Mouse (Mus musculus) left cerebral cortex, adult 11 months (tissue): ENCODE data around the gene Arrdc5.

Experiments used
- DNase-seq: peaks from one replicate; pipeline ENCODE4 v3.0.0; 2022; ENCODE audit warnings: low spot score

The Arrdc5 gene

DNA sequence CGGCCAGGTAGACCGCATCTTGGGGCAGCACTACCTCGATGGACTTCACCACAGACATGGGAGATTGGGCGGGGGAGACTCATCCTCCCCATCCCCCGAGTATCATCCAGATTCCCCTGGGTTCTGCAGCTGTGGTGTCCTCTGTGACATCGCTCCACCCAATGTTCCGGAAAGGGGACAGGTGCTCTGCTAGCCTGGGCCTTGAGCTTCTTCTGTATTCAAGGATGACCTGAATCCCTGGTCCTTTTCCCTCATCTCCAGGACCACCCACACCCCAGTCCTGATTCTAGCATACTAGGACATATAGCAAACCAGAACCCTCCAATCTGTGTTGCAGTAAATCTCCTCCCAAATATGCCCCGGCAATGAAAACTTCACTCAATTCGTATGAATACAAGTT lies at the start of gene Arrdc5:
Arrdc5 (minus strand) TSS at position 101 of the 400 bp plus-strand sequence.
- DNase-seq = no peak

DNA sequence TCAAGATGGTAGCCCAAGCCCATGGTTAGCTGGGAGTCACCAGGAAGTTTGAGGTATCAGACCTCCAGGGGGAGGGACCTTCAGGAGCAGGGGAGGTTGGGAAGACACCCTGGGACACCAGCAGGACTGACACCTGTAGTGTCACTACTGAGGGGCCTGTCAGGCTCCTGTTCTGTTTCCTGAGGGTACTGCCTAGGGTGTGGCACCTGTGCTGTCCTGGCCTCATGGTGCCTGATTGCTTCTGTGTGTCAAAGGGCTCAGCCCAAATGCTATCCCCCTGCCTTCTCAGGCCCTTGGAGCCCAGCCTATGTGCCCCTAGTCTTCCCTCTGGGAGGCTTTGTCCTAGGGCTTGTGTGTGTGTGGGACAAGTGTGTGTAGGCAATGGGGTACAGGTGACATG lies 48.5 kb upstream of the Arrdc5 start:
- DNase-seq = no peak

DNA sequence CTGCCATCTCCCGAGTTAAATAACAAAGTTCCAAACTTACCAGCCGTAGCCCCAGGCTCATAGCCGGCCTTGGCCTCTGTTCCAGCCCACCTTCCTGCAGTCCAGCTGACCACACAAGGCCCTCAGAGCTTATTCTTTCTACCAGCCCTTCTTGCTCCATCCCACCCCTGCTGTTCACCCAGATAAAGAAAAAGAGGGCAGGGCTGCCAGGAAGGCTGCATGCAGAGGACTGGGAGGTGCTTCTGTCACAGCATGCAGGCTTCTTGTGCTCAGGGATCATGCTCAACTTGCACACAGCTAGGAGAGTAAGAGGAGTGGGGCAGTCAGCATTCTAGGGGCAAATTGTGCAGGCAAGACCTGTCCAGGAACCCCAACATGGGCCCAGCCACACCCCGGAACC lies 48.0 kb upstream of the Arrdc5 start:
- DNase-seq = no peak

DNA sequence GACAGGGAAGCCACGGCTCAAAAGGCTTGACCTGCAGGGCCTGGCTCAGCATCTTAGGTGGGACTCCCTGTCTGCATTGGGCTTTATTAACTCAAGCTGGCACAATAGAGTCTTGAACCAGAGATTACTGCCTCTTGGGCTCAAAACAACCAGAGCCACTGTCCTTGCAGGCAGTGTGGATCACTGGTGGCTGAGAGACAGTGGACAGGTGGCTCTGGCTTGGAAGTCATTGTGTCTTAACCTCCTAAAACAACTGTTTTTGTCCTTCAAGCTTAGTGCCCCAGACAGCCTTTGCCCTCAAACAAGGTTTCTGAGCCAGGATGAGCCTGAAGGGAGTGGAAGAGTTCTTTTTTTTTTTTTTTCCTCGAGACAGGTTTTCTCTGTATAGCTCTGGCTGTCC lies 45.3 kb upstream of the Arrdc5 start:
- no peak for DNase-seq

DNA sequence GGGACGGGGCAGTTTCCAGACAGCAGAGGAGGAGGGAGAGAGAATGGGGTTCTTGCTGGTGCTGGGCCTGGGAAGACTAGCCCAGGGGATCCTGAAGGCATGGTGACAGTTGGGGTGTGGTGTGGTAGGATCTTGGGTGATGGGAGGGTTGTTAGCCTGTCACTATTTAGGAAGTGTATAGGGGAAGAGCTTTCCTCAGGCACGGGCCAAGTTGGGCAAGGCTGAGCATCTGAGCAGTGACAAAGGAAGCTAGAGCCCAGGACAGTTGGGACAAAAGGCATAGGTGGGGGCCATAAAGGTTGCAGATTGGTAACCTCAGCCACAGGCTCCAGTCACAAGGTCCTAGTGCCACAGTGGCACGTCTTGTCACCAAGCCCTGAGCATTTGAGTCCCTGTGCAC lies 43.4 kb upstream of the Arrdc5 start:
- DNase-seq = no peak

DNA sequence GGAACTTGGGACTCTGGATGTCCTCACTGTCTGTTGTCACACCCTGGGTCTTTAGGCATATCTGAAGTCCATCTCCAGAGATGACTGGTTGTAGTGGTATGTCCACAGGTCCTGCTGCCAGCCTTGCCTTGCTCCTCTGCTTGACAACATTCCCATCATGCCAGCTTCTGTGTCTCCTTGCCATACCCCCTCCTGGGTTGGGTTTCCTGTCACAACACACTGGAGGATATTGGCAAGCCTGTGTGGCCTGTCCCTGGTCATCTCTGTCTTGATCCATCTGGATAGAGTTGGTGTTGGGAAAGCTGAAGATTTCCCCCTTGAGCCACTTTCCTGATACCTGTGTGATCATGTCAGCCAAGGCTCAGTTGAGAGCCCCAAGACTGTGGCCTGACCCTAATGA lies 40.6 kb upstream of the Arrdc5 start:
- no peak for DNase-seq

DNA sequence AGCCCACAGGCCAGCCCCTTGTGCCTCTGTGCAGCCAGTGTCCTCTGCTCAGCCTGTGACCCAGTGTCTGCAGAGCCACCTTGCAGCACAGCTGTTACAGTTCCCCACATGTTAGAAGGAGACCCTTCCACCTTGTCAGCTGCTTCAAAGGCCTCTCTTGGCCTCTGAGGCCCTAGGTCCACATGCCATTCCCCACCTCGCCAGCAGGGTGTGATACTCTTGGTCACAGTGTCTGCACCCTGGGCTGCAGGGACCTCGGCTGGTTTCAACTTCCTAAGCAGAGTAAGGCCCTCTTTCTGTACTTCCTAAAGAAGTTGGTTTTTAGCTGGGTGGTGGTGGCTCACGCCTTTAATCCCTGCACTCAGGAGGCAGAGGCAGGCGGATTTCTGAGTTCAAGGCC lies 38.8 kb upstream of the Arrdc5 start:
- no peak for DNase-seq

DNA sequence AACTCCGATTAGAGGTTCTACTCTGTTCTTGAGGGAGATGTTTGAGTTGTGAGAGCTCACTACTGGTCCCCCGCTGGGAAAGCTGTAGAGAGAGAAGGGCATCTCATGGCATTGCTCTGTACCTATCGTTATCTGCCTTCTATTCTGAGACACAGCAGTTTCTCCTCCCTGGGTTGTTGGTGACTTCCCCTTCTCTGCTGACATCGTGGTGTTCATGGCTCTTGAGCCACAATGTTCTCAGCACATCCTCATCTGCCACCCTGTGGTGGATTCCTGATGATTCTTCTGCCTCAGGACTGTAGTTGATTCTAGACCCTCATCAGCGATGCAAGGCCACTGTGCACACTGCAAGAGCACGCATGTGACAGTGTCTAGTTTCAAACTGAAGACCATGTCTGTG lies 37.7 kb upstream of the Arrdc5 start:
- DNase-seq = no peak

DNA sequence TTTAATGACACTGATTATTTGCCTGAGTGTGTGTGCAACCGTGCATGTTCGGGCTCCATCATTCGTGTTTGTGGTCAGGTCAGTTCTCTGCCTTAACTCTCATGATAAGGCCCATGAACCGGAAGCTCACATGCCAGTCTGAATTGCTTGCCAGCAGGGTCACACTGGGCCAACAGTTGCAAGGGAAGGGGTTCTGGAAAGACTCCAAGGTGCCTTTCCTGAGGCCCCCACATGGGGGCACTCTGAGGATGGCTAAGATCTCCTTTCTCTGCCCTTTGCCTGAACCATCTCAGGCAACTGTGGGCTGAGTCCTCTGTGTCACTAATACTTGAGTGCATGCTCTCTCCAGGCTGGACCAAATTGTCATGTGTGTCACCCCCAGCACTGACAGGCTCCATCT lies 37.1 kb upstream of the Arrdc5 start:
- DNase-seq = no peak

DNA sequence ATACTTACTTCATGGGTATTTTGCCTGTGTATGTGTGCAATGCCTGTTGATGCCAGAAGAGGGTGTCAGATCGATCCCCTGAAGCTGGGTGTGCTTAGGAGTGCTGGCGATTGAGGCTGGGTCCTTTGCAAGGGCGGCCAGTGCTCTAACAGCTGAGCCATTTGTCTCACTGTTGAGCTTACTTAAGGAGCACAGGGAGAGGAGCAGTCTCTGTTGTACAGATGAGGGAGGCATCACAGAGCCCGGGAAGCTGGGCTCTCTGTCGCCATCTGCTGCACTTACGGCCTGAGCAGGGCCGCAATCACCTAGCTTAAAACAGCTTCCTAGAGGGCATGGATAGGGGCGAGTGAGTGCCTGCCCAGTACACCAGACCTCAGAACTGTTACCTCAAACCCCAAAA lies 32.9 kb upstream of the Arrdc5 start:
- DNase-seq = no peak

DNA sequence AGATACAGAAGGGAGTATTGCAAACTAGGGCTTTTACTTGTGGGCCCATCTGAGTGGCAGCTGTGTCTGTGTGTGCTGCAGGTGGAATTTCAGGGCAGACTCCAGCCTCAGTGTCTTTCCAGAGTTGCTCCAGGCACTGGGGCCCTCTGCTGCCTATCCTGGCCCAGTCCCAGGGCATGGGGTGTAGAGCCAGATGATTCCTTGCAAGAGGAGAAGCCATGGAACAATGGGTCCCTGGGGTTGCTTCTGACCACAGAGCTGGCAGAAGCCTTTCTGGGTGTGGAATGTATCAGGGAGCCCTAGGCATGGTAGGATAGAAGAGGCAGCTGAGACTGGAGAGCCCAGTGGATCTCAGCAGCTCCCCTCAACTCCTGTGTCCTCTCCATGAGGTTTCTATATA lies 31.2 kb upstream of the Arrdc5 start:
- no peak for DNase-seq

DNA sequence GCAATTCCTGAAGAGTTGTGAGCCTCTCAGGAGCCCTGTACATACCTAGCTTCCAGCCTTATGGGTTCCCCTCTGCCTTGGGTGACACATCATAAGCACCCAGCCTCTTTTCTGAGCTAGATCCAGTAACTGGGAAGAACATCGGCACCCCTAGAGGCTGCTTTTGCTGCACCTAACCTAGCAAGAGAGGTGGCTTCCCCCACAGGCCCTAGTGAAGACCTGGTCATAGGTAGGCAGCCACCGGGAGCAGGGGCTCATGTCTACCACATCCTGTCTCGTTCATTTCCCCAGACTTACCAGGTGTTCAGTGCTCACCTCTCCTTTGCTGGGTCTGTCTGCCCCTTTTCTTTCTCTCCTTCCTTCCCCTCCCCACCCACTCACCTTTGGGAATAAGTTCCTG lies 30.3 kb upstream of the Arrdc5 start:
- no peak for DNase-seq

DNA sequence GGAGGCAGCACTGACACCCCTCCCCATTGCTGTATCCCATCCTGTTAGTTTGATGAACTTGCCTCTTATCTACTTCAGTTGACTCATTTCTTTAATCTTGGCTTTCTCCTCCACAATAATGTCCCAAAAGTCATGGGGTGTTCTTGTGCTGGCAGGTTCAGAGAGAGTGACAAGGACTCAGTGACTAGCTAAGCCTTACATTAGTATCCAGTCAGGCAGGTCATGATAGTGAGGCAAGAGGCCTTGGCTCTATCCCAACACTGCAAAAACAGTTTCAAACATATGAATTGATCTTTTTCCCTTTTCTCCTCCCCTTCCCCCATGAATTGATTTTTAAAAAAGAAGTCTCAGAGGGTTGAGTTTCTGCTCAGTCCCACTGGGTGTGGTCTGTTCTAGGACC lies 29.2 kb upstream of the Arrdc5 start:
- no peak for DNase-seq

DNA sequence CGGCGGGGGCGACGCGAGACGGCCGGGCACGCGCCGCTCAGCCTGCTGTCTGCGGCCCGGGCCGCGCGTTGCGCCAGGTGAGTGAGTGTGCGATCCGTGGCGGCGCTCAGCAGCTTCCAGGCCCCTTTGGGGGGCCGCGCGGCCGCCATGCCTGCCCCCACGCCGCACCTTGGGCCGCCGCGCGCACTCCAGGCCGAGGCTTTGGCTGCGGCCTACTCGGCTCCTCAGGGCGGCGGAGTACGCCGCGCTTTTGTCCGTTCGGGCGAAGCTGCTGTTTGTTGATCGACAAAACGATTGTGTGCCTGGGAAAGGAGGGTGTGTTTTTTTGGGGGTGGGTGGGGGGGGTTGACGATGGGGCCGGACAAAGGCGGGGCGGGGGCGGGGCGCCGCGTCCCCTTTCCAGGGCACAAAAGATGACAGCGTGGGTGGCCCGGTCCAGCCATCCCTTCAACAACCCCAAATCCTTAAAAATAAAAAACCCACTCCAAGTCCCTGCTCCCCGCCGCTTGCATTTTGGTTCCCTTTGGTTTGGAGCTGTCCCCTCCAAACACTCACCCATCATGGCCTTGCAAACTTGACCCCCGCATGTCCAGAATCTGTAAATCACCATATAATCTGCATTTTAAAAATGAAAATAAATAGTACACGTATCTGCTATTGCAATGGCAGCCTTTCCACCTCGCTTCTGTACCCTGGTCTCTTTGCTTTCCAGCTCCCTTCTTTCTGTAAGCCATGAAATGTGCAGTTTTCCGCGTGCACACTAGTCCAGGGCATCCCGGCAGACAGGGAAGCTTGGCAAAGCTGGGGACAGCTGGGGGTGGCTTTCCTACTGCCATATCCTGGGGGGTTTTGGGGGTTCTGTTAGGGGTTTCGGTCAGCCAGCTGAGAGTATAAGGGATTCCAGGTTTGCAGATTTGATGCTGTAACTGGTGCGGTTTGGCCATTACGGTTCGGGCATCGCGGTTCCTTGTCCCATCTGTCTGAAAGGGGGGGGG lies 26.4 kb upstream of the Arrdc5 start:
- no peak for DNase-seq

DNA sequence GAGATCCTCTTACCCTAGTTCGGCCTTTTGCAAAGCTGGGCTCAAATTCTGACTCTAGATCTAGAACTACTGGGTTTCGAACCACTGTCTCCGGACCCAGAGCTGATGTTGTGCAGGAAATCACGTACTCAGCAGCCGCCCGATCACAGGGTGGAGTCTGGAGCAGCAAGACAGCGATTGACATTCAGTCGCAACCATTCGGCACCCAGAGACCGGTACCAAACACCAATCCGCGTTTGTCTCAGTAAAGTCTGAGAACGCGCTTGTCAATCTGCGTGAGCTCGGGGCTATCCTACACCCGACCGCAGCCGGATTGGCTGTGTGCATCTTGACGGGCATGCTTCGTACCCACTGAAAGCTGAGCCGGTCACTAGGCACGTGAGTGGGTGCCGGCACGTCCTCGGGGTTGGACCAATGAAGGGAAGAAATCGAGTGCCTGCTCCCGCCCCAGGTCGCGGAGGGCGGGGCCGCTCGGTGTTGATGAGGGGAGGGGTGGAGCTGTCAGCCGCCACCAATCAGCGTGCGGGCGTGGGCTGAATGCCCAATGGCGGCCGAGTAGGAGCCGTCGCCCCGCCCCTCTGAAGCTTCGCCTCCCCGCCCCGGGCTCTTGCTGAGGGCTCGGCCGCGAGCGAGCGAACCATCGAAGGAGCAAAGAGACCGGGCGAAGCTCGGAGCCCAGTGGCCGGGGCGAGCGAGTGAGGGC lies 25.5 kb upstream of the Arrdc5 start, which contains the start of gene Kdm4b:
Kdm4b (plus strand) TSS at position 613 of the 703 bp plus-strand sequence.
- peak; percentile 99 for DNase-seq

DNA sequence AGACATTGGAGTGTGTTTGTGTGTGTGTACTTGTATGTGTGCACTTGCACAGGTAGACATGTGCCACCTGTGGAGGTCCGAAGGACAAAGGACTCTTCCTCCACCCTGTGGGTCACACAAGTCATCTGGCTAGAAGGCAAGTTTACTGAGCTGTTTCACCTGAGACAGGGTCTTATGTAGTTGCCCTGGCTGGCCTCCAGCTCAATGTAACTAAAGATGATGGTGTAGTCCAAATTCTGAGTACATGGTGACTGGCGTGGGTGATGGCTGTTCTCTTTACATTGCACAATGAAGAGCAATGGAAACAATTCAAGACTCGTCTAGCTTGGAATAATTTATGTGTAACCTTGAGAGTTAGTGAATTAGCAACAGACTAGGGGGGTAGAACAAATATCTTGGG lies 24.3 kb upstream of the Arrdc5 start:
- no peak for DNase-seq

DNA sequence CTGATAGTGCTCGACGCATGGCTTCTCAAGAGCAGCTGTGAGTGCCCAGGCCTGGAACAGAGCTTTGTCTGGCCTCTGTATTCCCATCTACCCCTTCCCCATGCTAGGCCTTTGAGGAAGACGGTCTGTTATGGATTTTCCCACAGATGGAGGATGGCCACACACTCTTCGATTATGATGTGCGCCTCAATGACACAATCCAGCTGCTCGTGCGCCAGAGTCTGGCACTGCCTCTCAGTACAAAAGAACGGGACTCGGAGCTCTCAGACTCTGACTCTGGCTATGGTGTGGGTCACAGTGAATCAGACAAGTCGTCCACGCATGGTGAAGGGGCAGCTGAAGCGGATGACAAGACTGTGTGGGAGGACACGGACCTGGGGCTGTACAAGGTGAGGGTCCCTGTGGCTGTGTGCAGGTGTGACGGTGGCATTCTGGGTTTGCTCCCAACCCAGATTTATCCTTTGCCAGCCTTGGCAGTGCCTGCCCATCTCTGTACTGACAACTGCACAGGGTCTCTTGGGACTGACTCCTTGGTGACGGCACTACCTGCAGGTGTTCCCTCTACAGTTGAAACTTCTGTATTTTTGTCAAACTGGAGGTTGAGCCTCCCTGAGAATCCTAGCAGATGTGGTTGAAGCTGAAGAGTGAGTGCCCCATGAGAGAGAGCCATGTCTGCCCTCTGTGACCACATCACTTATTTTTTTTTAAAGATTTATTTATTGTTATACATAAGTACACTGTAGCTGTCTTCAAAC lies 9.3 kb upstream of the Arrdc5 start:
- no peak for DNase-seq

DNA sequence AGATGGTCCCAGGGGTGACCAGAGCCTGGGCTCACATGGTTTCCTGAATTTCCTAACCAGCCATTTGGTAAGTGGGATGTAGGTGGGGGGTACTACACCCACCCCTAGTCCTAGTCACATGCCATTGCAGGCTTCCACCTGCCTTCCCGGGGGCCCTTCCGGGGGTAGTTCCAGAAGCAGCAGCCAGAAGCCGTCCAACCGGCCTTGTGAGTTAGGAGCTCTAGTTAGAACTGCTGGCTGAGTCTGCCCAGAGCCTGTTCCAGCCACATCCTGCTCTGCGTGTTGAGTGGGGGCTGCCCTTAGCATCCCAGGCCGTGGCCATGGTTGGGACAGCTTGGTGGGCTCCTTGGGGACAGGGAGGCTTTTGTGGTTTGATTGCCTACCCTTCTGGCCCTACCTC lies 8.0 kb upstream of the Arrdc5 start:
- DNase-seq = no peak

DNA sequence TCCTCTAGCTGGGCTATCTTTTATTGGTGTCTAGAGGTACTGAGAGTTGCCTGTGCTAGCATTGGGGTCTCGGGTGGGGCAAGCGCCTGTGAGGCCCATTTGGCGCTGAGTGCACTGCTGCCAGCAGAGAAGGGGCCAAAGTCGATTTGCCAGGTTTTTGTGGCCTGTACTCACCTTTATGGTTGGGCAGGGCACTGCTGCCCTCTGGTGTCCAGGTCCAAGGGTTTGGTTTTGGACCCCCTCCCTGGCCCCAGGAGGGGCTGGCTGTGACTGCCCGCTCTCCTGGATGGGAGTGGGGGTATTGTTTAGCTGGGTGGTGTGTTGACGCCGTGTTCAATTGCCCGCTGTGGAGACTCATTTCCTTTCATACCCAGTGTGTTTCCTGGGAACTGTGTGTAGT lies 5.7 kb upstream of the Arrdc5 start:
- no peak for DNase-seq

DNA sequence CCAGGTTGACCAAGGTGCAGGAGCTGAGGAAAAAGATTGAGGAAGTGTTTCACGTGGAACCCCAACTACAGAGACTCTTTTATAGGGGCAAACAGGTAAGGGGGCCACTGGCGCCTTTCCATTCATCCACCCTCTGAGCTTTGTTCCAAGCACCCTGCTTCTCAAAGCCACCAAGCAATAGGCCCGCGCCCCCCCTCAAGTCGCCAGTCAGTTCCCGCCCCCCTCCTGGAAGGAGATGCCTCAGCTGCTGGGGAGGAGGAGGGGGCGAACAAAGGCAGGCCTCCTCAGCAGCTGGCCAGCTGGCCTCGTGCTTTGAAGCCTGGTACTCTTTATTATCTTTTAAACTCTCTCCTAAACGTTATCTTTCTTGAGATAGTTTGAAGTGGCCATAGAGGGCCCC lies 5.1 kb upstream of the Arrdc5 start:
- DNase-seq = no peak

DNA sequence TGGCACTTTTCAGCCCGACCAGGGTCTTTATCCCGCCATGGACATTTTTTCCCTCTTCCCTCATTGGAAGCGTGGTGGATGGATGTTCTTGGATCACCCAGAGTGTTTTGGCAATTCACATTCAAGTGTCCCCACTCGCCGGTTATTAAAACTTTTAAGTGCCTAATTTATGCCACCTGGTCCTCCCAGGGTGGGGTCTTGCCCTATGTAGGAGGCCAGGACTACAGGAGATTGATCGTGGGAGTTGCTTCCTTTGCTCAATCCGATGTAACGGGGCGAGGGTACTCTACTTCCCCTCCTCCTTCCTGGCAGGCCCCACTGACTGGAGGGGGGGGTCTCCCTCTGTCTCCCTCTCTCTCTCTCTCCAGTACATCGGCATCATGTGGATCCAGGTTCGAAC lies 4.6 kb upstream of the Arrdc5 start:
- DNase-seq = no peak

DNA sequence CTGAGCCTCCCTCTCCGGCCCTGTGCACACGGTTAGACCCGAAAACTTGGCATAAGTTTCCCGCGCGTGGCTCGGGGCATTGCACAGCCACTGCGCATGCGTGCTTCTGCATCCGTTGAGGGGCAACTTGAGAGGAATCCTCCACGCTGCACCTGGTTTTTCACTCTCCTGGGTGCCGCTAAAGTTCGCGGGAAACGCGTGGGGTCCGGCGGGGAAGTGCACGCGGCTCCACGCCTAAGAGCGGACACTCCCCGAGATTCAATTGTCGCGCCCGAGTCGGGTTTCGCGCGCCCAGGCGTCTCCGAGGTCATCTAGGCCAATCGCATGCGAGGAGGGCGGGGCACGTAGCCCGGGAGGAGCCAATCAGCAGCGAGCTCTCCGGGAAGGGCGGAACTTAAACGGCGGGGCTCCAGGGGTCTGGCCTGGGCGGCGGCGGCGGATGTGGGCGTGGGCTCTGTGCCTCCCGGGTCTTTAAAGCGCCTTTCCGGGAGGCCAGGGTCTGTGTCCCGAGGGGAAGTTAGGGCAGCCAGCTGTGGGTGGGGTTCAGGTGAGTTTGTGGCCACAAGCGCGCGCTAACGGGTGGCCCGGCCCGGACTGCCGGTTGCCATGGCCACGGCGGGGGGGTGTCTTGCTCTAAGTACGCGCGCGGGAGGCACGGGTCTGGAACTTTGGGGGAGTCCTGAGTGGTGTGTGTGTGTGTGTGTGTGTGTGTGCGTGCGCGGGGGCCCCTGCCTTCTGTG lies 3.9 kb upstream of the Arrdc5 start:
- DNase-seq = peak; percentile 82
